Mouse (Mus musculus) MEL (cell line): ENCODE results near the gene Slc26a10. TPM values are rescaled to one million over a fixed set of nuclear protein-coding genes. Genes with fewer than 3 reads are reported as not detected.
"Not testable (repeated sequence)": the region's sequence is repeated elsewhere in the genome, so short reads cannot be mapped to it uniquely, and the experiment has no call there.

Source experiments
- DNase-seq: peaks from one replicate; pipeline ENCODE4 v3.0.0; 2011; ENCODE audit warnings: low read depth, low spot score
- H3K27ac ChIP-seq: 2 replicates; pipeline ENCODE4 v1.5.1; 2012; ENCODE audit warnings: low read depth, mild to moderate bottlenecking, control low read depth, low read length, moderate library complexity; ENCODE audit not compliant: control insufficient read depth
- H3K27me3 ChIP-seq, 2 experiments: fragments of 150-350 bp in 1 of 2; sonication (generic) in 1 of 2; 2 replicates each; pipeline ENCODE4 v1.6.1; 2012; ENCODE audit warnings: low read length in 2 of 2, mild to moderate bottlenecking in 2 of 2, improper control_type of control experiment in 1 of 2, moderate library complexity in 1 of 2; ENCODE audit not compliant: insufficient read depth in 2 of 2, control insufficient read depth in 1 of 2
- H3K36me3 ChIP-seq, 2 experiments: 2 replicates each; pipeline ENCODE4 v1.6.1; 2012 to 2014; ENCODE audit warnings: low read length in 2 of 2, improper control_type of control experiment in 1 of 2, inconsistent platforms in 1 of 2, mild to moderate bottlenecking in 1 of 2; ENCODE audit not compliant: insufficient read depth in 2 of 2, control insufficient read depth in 1 of 2
- H3K4me1 ChIP-seq, 2 experiments: fragments of 150-350 bp in 1 of 2; sonication (generic) in 1 of 2; 2 replicates each; pipeline ENCODE4 v1.6.1; 2012; ENCODE audit warnings: low read length in 2 of 2, improper control_type of control experiment in 1 of 2, mild to moderate bottlenecking in 1 of 2; ENCODE audit not compliant: insufficient read depth in 2 of 2, control insufficient read depth in 1 of 2
- H3K4me3 ChIP-seq, 2 experiments: fragments of 150-350 bp in 1 of 2; sonication (generic) in 1 of 2; 2 replicates each; pipeline ENCODE4 v1.5.1; 2012; ENCODE audit warnings: low read depth in 2 of 2, low read length in 2 of 2, mild to moderate bottlenecking in 2 of 2, moderate library complexity in 2 of 2, control low read depth in 1 of 2, improper control_type of control experiment in 1 of 2; ENCODE audit not compliant: control insufficient read depth in 1 of 2, insufficient read depth in 1 of 2
- H3K79me2 ChIP-seq: 2 replicates; pipeline ENCODE4 v1.6.1; 2012; ENCODE audit warnings: mild to moderate bottlenecking, low read length, moderate library complexity; ENCODE audit not compliant: control insufficient read depth, poor library complexity, insufficient read depth
- H3K9ac ChIP-seq: 2 replicates; pipeline ENCODE4 v1.6.1; 2012; ENCODE audit warnings: low read depth, mild to moderate bottlenecking, control low read depth, low read length, moderate library complexity; ENCODE audit not compliant: control insufficient read depth, poor library complexity, severe bottlenecking
- H3K9me3 ChIP-seq: fragments of 150-350 bp; sonication (generic); replicated peaks from 2 replicates; pipeline ENCODE4 v1.6.1; 2012; ENCODE audit warnings: mild to moderate bottlenecking, low read length, improper control_type of control experiment, moderate library complexity; ENCODE audit not compliant: insufficient read depth
- CHD1 ChIP-seq: IDR thresholded peaks from 2 replicates; pipeline ENCODE4 v1.6.1; 2012; ENCODE audit warnings: low read depth, mild to moderate bottlenecking, inconsistent platforms, low read length, improper control_type of control experiment
- CTCF ChIP-seq, 3 experiments: IDR thresholded peaks in 2 of 3; conservative IDR thresholded peaks in 1 of 3; 2 replicates each; pipeline ENCODE4 v1.5.1; 2011 to 2012; ENCODE audit warnings: low read length in 3 of 3, low read depth in 2 of 3, mild to moderate bottlenecking in 2 of 3, improper control_type of control experiment in 1 of 3, inconsistent platforms in 1 of 3, mixed read lengths in 1 of 3, moderate library complexity in 1 of 3; ENCODE audit not compliant: control insufficient read depth in 1 of 3, insufficient read depth in 1 of 3, poor library complexity in 1 of 3, severe bottlenecking in 1 of 3
- ELF1 ChIP-seq: IDR thresholded peaks from 2 replicates; pipeline ENCODE4 v1.6.1; 2014; ENCODE audit warnings: low read depth, mild to moderate bottlenecking, inconsistent platforms, low read length, improper control_type of control experiment, moderate library complexity
- EP300 ChIP-seq, 2 experiments: IDR thresholded peaks; 2 replicates each; pipeline ENCODE4 v1.6.1; 2011; ENCODE audit warnings: improper control_type of control experiment in 2 of 2, low read length in 2 of 2, low read depth in 1 of 2, mild to moderate bottlenecking in 1 of 2
- JUND ChIP-seq: IDR thresholded peaks from 2 replicates; pipeline ENCODE4 v1.6.1; 2011; ENCODE audit warnings: low read depth, mild to moderate bottlenecking, improper control_type of control experiment, low read length
- MAX ChIP-seq: IDR thresholded peaks from 2 replicates; pipeline ENCODE4 v1.6.1; 2011; ENCODE audit warnings: low read length, improper control_type of control experiment
- MAZ ChIP-seq: IDR thresholded peaks from 2 replicates; pipeline ENCODE4 v1.6.1; 2012; ENCODE audit warnings: low read depth, mild to moderate bottlenecking, inconsistent platforms, low read length, improper control_type of control experiment
- MYC ChIP-seq: IDR thresholded peaks from 2 replicates; pipeline ENCODE4 v1.6.1; 2011; ENCODE audit warnings: low read depth, mild to moderate bottlenecking, low read length, improper control_type of control experiment, moderate library complexity
- NELFE ChIP-seq: IDR thresholded peaks from 2 replicates; pipeline ENCODE4 v1.6.1; 2011; ENCODE audit warnings: low read depth, low read length, improper control_type of control experiment
- POLR2A ChIP-seq, 2 experiments: IDR thresholded peaks; 2 replicates each; pipeline ENCODE4 v1.6.1; 2011 to 2012; ENCODE audit warnings: low read length in 2 of 2, mild to moderate bottlenecking in 2 of 2, control low read depth in 1 of 2, improper control_type of control experiment in 1 of 2, low read depth in 1 of 2, moderate library complexity in 1 of 2; ENCODE audit not compliant: control insufficient read depth in 1 of 2, insufficient read depth in 1 of 2, poor library complexity in 1 of 2
- POLR2AphosphoS2 ChIP-seq: IDR thresholded peaks from 2 replicates; pipeline ENCODE4 v1.6.1; 2011; ENCODE audit warnings: low read length, improper control_type of control experiment
- POLR2AphosphoS5 ChIP-seq: IDR thresholded peaks from 2 replicates; pipeline ENCODE4 v1.6.1; 2012; ENCODE audit warnings: low read depth, borderline replicate concordance, mild to moderate bottlenecking, inconsistent platforms, low read length, moderate library complexity, mixed read lengths
- RAD21 ChIP-seq: IDR thresholded peaks from 2 replicates; pipeline ENCODE4 v1.6.1; 2011; ENCODE audit warnings: mild to moderate bottlenecking, low read depth, low read length, improper control_type of control experiment
- SIN3A ChIP-seq: IDR thresholded peaks from 2 replicates; pipeline ENCODE4 v1.6.1; 2012; ENCODE audit warnings: low read length, improper control_type of control experiment, inconsistent platforms
- SMC3 ChIP-seq: IDR thresholded peaks from 2 replicates; pipeline ENCODE4 v1.6.1; 2011; ENCODE audit warnings: low read depth, low read length, improper control_type of control experiment
- TCF12 ChIP-seq: IDR thresholded peaks from 2 replicates; pipeline ENCODE4 v1.6.1; 2014; ENCODE audit warnings: low read depth, mild to moderate bottlenecking, inconsistent platforms, low read length, improper control_type of control experiment, moderate library complexity
- UBTF ChIP-seq: IDR thresholded peaks from 2 replicates; pipeline ENCODE4 v1.6.1; 2012; ENCODE audit warnings: low read depth, mild to moderate bottlenecking, inconsistent platforms, low read length, improper control_type of control experiment, moderate library complexity, borderline replicate concordance; ENCODE audit not compliant: insufficient read depth
- ZC3H11A ChIP-seq: IDR thresholded peaks from 2 replicates; pipeline ENCODE4 v1.6.1; 2012; ENCODE audit warnings: low read depth, mild to moderate bottlenecking, inconsistent platforms, low read length, improper control_type of control experiment
- ZNF384 ChIP-seq: IDR thresholded peaks from 2 replicates; pipeline ENCODE4 v1.6.1; 2012; ENCODE audit warnings: low read depth, mild to moderate bottlenecking, inconsistent platforms, low read length, improper control_type of control experiment
- polyA plus RNA-seq, 2 experiments: library from polyadenylated mRNA; stranded (reverse) in 1 of 2; unstranded in 1 of 2; fragments of >175 nt in 1 of 2; fragments of >200 nt in 1 of 2; gene quantifications; 2 replicates each; pipeline versions ENCODE4 v1.2.1 to v1.2.4; 2012; ENCODE audit warnings: low replicate concordance in 2 of 2, low read depth in 1 of 2; ENCODE audit not compliant: insufficient read length in 2 of 2, insufficient read depth in 1 of 2, missing spikeins in 1 of 2
- total RNA-seq: library from RNA; depleted of rRNA; stranded (reverse); fragments of 300-350 nt; gene quantifications from 2 replicates; pipeline ENCODE4 v1.2.3, GENCODE M21; 2012

The Slc26a10 gene
- total and polyA plus RNA-seq, 3 experiments = 1.1 to 1.3 TPM; not detected in 1

- TF ChIP-seq MAX = peak; percentile 89
- TF ChIP-seq ZNF384 = peak; percentile 91
- TF ChIP-seq RAD21 = no peak
- peak; percentile 87 for TF ChIP-seq MYC
- peak; percentile 57; the same call in 1 of the 2 replicates for TF ChIP-seq NELFE
- TF ChIP-seq POLR2AphosphoS5 = no peak
- TF ChIP-seq SMC3 = no peak
Observed at GRCm38 (mm10) chr10:127135118-127135836, 45.2 kb downstream of the Slc26a10 start (continued).

DNA sequence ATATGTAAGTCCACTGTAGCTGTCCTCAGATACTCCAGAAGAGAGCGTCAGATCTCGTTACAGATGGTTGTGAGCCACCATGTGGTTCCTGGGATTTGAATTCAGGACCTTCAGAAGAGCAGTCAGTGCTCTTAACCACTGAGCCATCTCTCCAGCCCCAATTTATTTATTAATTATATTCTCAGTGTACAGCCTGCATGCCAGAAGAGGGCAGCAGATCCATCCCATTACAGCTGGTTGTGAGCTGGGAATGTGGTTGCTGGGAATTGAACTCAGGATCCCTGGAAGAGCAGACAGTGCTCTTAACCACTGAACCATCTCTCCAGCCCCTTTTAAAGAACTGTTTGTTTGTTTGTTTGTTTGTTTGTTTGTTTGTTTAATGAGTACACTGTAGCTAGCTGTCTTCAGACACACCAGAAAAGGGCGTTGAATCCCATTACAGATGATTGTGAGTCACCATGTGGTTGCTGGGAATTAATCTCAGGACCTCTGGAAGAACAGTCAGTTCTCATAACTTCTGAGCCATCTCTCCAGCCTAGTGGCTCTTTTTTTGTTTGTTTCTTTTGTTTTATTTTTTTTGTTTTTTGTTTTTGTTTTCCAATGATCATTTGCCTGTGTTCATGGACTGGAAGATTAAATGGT, 45.9 kb downstream of the Slc26a10 start:
- H3K9me3 ChIP-seq = not testable (repeated sequence)
- TF ChIP-seq CHD1 (0 out of 2 replicates have a peak, but pooled peaks have one; percentile 38), SMC3 (peak; percentile 45), RAD21 (peak; percentile 42), CTCF (IDR thresholded peaks at IDR 0.05 in 2 of 3, conservative IDR thresholded peaks at IDR 0.05 in 1 of 3; ENCODE audit: control insufficient read depth in 1 of 3, insufficient read depth in 1 of 3, low read depth in 2 of 3, low read length in 3 of 3, poor library complexity in 1 of 3, severe bottlenecking in 1 of 3) (peak; percentile 39 to 57 (median 55))
- TF ChIP-seq, all 39 proteins: peak for 4; not testable (repeated sequence) for 35
- H3K79me2 ChIP-seq, H3K27me3 ChIP-seq: not testable (repeated sequence)
- Histone ChIP-seq H3K4me3 (peak overlapping the region in 1 of 2 experiments; percentile 5; a peak in 1 of 4 replicates), H3K4me1 (peaks cover 31 to 44% of the 10 kb centered on the region in 2 experiments), H3K9ac (peak overlapping the region; percentile 76), H3K36me3 (peaks cover 0 to 43% of the 10 kb centered on the region in 2 experiments; a peak in 2 of 4 replicates), H3K27ac (peak overlapping the region; percentile 96)
- DNase-seq = peak; percentile 54

DNA sequence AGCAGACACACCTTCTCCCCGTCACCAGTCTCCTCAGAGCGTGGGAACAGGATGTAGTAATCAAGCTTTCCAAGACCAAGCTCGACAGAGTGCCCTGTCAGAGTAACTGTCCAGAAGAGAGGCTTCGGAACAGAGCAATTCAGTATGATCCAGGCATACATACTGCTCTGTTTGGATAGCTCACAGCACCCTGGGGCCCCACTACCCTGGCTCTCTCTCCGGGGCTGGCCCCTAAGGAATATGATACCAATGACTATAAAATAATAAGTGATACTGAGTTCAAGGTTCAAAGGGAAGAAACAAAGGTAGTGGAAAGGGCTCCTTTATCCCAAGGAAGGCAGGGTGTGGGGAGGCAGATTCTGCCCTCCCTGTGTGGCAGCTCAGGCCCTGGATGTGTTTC, 48.0 kb downstream of the Slc26a10 start:
- Histone ChIP-seq H3K27me3 (no peaks in the 10 kb centered on the region), H3K79me2 (no peaks in the 10 kb centered on the region; the same call in 1 of the 2 replicates), H3K9ac (no peak overlapping the region), H3K9me3 (no peaks in the 10 kb centered on the region), H3K27ac (no peak overlapping the region), H3K4me1 (peaks cover 21 to 41% of the 10 kb centered on the region in 2 experiments), H3K4me3 (no peak overlapping the region), H3K36me3 (peaks cover 0 to 41% of the 10 kb centered on the region in 2 experiments; a peak in 2 of 4 replicates)
- no peak for DNase-seq
- no peak for TF ChIP-seq JUND
- no peak for TF ChIP-seq UBTF
- TF ChIP-seq POLR2AphosphoS5 = no peak
- no peak for TF ChIP-seq MAZ
- no peak for TF ChIP-seq SIN3A
- TF ChIP-seq POLR2A (IDR thresholded peaks at IDR 0.05; ENCODE audit: control insufficient read depth in 1 of 2, insufficient read depth in 1 of 2, low read depth in 1 of 2, low read length in 2 of 2, poor library complexity in 1 of 2) = no peak
- no peak for TF ChIP-seq SMC3
- no peak for TF ChIP-seq ZC3H11A
- no peak for TF ChIP-seq EP300 (IDR thresholded peaks at IDR 0.05; ENCODE audit: low read depth in 1 of 2, low read length in 2 of 2)
- TF ChIP-seq TCF12 = no peak
- no peak for TF ChIP-seq NELFE
- no peak for TF ChIP-seq POLR2AphosphoS2
- no peak for TF ChIP-seq ELF1
- TF ChIP-seq ZNF384 = no peak
- TF ChIP-seq MAX = no peak
- TF ChIP-seq RAD21 = no peak
